Mouse (Mus musculus): ENCODE results near the gene Zbtb12.

DNA sequence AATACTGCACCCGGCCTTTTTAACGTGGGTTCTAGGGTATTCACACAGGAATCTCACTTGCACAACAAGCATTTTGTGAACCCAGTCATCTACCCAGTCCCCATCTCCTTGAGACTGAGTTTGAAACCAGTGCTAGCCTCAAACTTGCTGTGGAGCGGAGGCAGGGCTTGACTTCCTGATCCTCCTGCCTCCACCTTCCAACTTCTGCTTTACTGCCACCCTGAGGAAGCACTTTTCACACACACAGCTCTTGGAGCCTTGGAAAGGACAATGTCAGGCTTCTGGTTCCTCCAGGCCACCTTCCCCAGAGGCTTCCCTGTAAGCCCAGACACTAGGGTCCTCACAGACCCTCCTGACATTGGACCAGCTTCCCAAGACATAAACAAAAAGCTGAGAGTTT, 4.0 kb downstream of the Zbtb12 start:
- TF ChIP-seq MAFK (IDR thresholded peaks at IDR 0.05; ENCODE audit: insufficient read depth, low read depth, low read length) (no peak), ZC3H11A (IDR thresholded peaks at IDR 0.05; ENCODE audit: borderline replicate concordance, low read depth, low read length) (no peak)

Data from ES-E14 (cell line).